Mouse (Mus musculus) small intestine, adult 2 months (tissue): ENCODE measurements around the gene Clmp.

Experiments
- CTCF ChIP-seq: fragments of 200-500 bp; IDR thresholded peaks from 2 replicates; pipeline ENCODE4 v1.5.1; 2012; ENCODE audit warnings: low read depth, mild to moderate bottlenecking, control low read depth, inconsistent platforms, low read length, moderate library complexity, mixed read lengths; ENCODE audit not compliant: insufficient replicate concordance, insufficient read length; ENCODE audit errors: extremely low read depth
- POLR2A ChIP-seq: fragments of 200-500 bp; IDR thresholded peaks from 2 replicates; pipeline ENCODE4 v1.6.1; 2012; ENCODE audit warnings: low read depth, mild to moderate bottlenecking, control low read depth, inconsistent platforms, low read length, moderate library complexity

- no peak for TF ChIP-seq CTCF
- no peak for TF ChIP-seq POLR2A
Observed at GRCm38 (mm10) chr9:40696086-40696485, 10.3 kb downstream of the Clmp start.
